Comparison of ENCODE assay signal across 11 mouse cellular contexts in genomic region chr11:81974577-81974976, GRCm38 (mm10). TPM values are rescaled to one million over a fixed set of nuclear protein-coding genes. Genes with fewer than 3 reads are reported as not detected.
DNase-seq lines count a peak whose midpoint lies in the region; ATAC-seq and TF ChIP-seq lines count a peak whose summit lies in the region.
"Had no signal": no experiment of that assay in that cellular context is flagged by ENCODE, and none has a peak within 500 bp of the region (broad histone marks: within the 10 kb centered on the region; RNA-seq: fewer than 3 reads in every experiment).

No protein-coding gene starts in this region.

- H3K9ac ChIP-seq in heart, postnatal 0 days (replicated peaks; ENCODE audit: low read depth, low read length), result no peak overlapping the region
- H3K9ac ChIP-seq in heart, embryonic 12.5 days, result no peak overlapping the region
- H3K9ac ChIP-seq in CH12.LX (ENCODE audit: insufficient read depth, low read depth), result no peak overlapping the region
- H3K9ac ChIP-seq in limb, embryonic 12.5 days (replicated peaks), result no peak overlapping the region
- H3K9ac ChIP-seq: embryonic facial prominence, embryonic 15.5 days had no signal

- H3K27ac ChIP-seq in heart, postnatal 0 days (ENCODE audit: low read depth), result no peak overlapping the region
- no peak overlapping the region for H3K27ac ChIP-seq in heart, embryonic 12.5 days (ENCODE audit: poor library complexity, severe bottlenecking)
- no peak overlapping the region for H3K27ac ChIP-seq in CH12.LX (ENCODE audit: insufficient read depth, low read depth)
- no peak overlapping the region for H3K27ac ChIP-seq in limb, embryonic 12.5 days
- H3K27ac ChIP-seq: embryonic facial prominence, embryonic 15.5 days had no signal

- dilution Hi-C loops in CH12.LX (cut with MboI; ENCODE audit: extremely low pct_ligation_motif_present, extremely low pct_unique_long_range_greater_than_20kb, low sequenced_read_pairs), result no loop called here

- TF ChIP-seq EP300 in heart, postnatal 0 days (IDR thresholded peaks at IDR 0.05; ENCODE audit: low read depth), result no peak
- no peak for TF ChIP-seq EP300 in CH12.LX (IDR thresholded peaks at IDR 0.05; ENCODE audit: low read length)

- no peak overlapping the region for H3K4me3 ChIP-seq in heart, postnatal 0 days (ENCODE audit: low read depth, low read length)
- H3K4me3 ChIP-seq in heart, embryonic 12.5 days, result no peak overlapping the region
- no peak overlapping the region for H3K4me3 ChIP-seq in CH12.LX (replicated peaks in 1 of 3; ENCODE audit: low read depth in 2 of 3, low read length in 2 of 3, poor library complexity in 1 of 3)
- no peak overlapping the region for H3K4me3 ChIP-seq in limb, embryonic 12.5 days (replicated peaks)
- H3K4me3 ChIP-seq: embryonic facial prominence, embryonic 15.5 days; myocyte had no signal

- TF ChIP-seq RAD21 in CH12.LX (IDR thresholded peaks at IDR 0.05; ENCODE audit: low read depth, low read length), result peak; percentile 69

- H3K27me3 ChIP-seq in heart, postnatal 0 days (ENCODE audit: control insufficient read depth, insufficient read depth, low read length), result 0 out of 2 replicates have a peak, but pooled peaks cover 2% of the 10 kb centered on the region
- peaks cover 37% of the 10 kb centered on the region for H3K27me3 ChIP-seq in heart, embryonic 12.5 days (replicated peaks)
- peaks cover 44% of the 10 kb centered on the region for H3K27me3 ChIP-seq in CH12.LX (replicated peaks)
- peaks cover 18% of the 10 kb centered on the region for H3K27me3 ChIP-seq in limb, embryonic 12.5 days

- TF ChIP-seq POLR2A in CH12.LX (IDR thresholded peaks at IDR 0.05; ENCODE audit: low read depth, low read length), result no peak

- no peaks in the 10 kb centered on the region for H3K36me3 ChIP-seq in heart, postnatal 0 days (replicated peaks; ENCODE audit: control insufficient read depth, insufficient read depth, low read length)
- no peaks in the 10 kb centered on the region for H3K36me3 ChIP-seq in heart, embryonic 12.5 days
- H3K36me3 ChIP-seq in CH12.LX (replicated peaks in 1 of 2; ENCODE audit: control insufficient read depth in 1 of 2, insufficient read depth in 1 of 2, low read length in 1 of 2), result no peaks in the 10 kb centered on the region
- no peaks in the 10 kb centered on the region for H3K36me3 ChIP-seq in limb, embryonic 12.5 days
- H3K36me3 ChIP-seq: embryonic facial prominence, embryonic 15.5 days had no signal

- in situ Hi-C loops in CH12.LX (cut with MboI; ENCODE audit: low pct_ligation_motif_present, low pct_unique_long_range_greater_than_20kb, low sequenced_read_pairs), result no loop called here

- H3K79me2 ChIP-seq in CH12.LX (replicated peaks; ENCODE audit: control insufficient read depth, extremely low read depth, insufficient read depth, poor library complexity, severe bottlenecking), result no peaks in the 10 kb centered on the region

- no peak overlapping the region for H3K4me2 ChIP-seq in heart, postnatal 0 days (ENCODE audit: low read depth, low read length)
- H3K4me2 ChIP-seq in heart, embryonic 12.5 days, result no peak overlapping the region
- H3K4me2 ChIP-seq in CH12.LX (ENCODE audit: insufficient read depth, low read depth, poor library complexity, severe bottlenecking), result peak overlapping the region; percentile 10; the same call in 1 of the 2 replicates
- 0 out of 2 replicates have a peak overlapping the region, but pooled peaks have one; percentile 13 for H3K4me2 ChIP-seq in limb, embryonic 12.5 days
- H3K4me2 ChIP-seq: embryonic facial prominence, embryonic 15.5 days had no signal

- TF ChIP-seq CTCF in heart, postnatal 0 days (IDR thresholded peaks at IDR 0.05; ENCODE audit: low read depth), result peak; percentile 41
- peak in 1 of 2 experiments; percentile 69; a peak in 2 of 4 replicates for TF ChIP-seq CTCF in CH12.LX (conservative IDR thresholded peaks at IDR 0.05 in 1 of 2, IDR thresholded peaks at IDR 0.05 in 1 of 2; ENCODE audit: low read depth in 2 of 2, low read length in 2 of 2)

- H3K4me1 ChIP-seq in heart, postnatal 0 days (ENCODE audit: control insufficient read depth, insufficient read depth), result no peaks in the 10 kb centered on the region
- no peaks in the 10 kb centered on the region for H3K4me1 ChIP-seq in heart, embryonic 12.5 days (replicated peaks)
- peaks cover 0 to 19% of the 10 kb centered on the region in 2 experiments; a peak in 2 of 4 replicates for H3K4me1 ChIP-seq in CH12.LX (ENCODE audit: control insufficient read depth in 1 of 2, insufficient read depth in 2 of 2)
- peaks cover 12% of the 10 kb centered on the region; the same call in 1 of the 2 replicates for H3K4me1 ChIP-seq in limb, embryonic 12.5 days (replicated peaks)
- H3K4me1 ChIP-seq: embryonic facial prominence, embryonic 15.5 days had no signal

- ATAC-seq in heart, postnatal 0 days (ENCODE audit: insufficient read depth, low read depth), result no peak
- ATAC-seq in heart, embryonic 12.5 days (ENCODE audit: insufficient number of reproducible peaks, low FRiP score), result no peak
- no peak for ATAC-seq in limb, embryonic 12.5 days (ENCODE audit: insufficient number of reproducible peaks, insufficient read depth, low FRiP score, low TSS enrichment, low read depth)
- ATAC-seq in megakaryocyte-erythroid progenitor cell, adult 5-6 weeks (replicated peaks; ENCODE audit: low FRiP score, low TSS enrichment, poor library complexity, severe bottlenecking), result no peak
- ATAC-seq: Patski had no signal

- H3K9me3 ChIP-seq in heart, postnatal 0 days (replicated peaks; ENCODE audit: control insufficient read depth, low read length), result no peaks in the 10 kb centered on the region
- H3K9me3 ChIP-seq in heart, embryonic 12.5 days (replicated peaks), result no peaks in the 10 kb centered on the region
- no peaks in the 10 kb centered on the region for H3K9me3 ChIP-seq in CH12.LX (replicated peaks; ENCODE audit: low read length)
- no peaks in the 10 kb centered on the region for H3K9me3 ChIP-seq in limb, embryonic 12.5 days
- H3K9me3 ChIP-seq: embryonic facial prominence, embryonic 15.5 days had no signal

- no peak for DNase-seq in heart, postnatal 0 days (ENCODE audit: low spot score)
- DNase-seq in CH12.LX (ENCODE audit: extremely low read depth), result peak; percentile 24
- peak; percentile 56 to 63 for DNase-seq in cerebellum, postnatal 14 days
- no peak for DNase-seq in gastrocnemius, postnatal 25 days
- DNase-seq in kidney, adult 11 months, result no peak

- WGBS in heart, postnatal 0 days, result 33% methylated on average over 5 of the region's 5 CpGs
- 37% methylated on average over 5 of the region's 5 CpGs for WGBS in heart, embryonic 12.5 days
- 28% methylated on average over 5 of the region's 5 CpGs for WGBS in limb, embryonic 12.5 days

TF ChIP-seq in CH12.LX, 34 proteins besides CTCF, POLR2A, EP300 and RAD21:
- TF ChIP-seq SMC3 (IDR thresholded peaks at IDR 0.05; ENCODE audit: low read depth, low read length) (peak; percentile 54), ETS1 (conservative IDR thresholded peaks at IDR 0.05; ENCODE audit: low read depth, low read length) (no peak)

RNA-seq across cellular contexts. Expression of gene Asic2, which starts 6.3 kb away (rescaled TPM):
- not detected in 2 replicates for total RNA-seq in heart, postnatal 0 days (2014; rRNA removed; ENCODE audit: low replicate concordance)
- not detected in 2 replicates for polyA plus RNA-seq in heart, postnatal 0 days (2015; fragmentation: Nextera tagmentation; extraction: Ambion mirVana)
- 0.06 and 0.12 TPM in 2 replicates for polyA plus RNA-seq in heart, embryonic 12.5 days (2016; fragmentation: Nextera tagmentation; extraction: Ambion mirVana)
- not detected in 2 replicates for total RNA-seq in CH12.LX (2012; rRNA removed)
- total RNA-seq in CH12.LX (2014; rRNA removed), result not detected in 2 replicates
- not detected in 2 replicates for polyA plus RNA-seq in CH12.LX (2012; ENCODE audit: insufficient read length, low read depth)
- polyA plus RNA-seq in limb, embryonic 12.5 days (2016; fragmentation: Nextera tagmentation; extraction: Ambion mirVana), result 0.51 and 0.60 TPM in 2 replicates
- total RNA-seq in megakaryocyte-erythroid progenitor cell, adult 5-6 weeks (2014; fragmentation: Nextera tagmentation), result not detected in 2 replicates
- total RNA-seq in megakaryocyte-erythroid progenitor cell, adult 5-6 weeks (2017), result not detected in 2 replicates
- total RNA-seq in gastrocnemius, postnatal 25 days (2021), result not detected
- polyA plus RNA-seq: myocyte had no signal

Comparison
In these comparisons a context has a peak if more than half of its experiments do, and no peak if none do; other contexts are left out.
1. DNase-seq: peak in CH12.LX (single experiment) and cerebellum, postnatal 14 days (2 of 2); none in heart, postnatal 0 days (single experiment), gastrocnemius, postnatal 25 days (single experiment) and kidney, adult 11 months (single experiment).
2. H3K4me2 ChIP-seq: peak in CH12.LX (single experiment) and limb, embryonic 12.5 days (single experiment); none in heart, postnatal 0 days (single experiment) and heart, embryonic 12.5 days (single experiment).